Mouse (Mus musculus): ENCODE measurements around the gene Runx1.

GRCm38 (mm10) chr16:92597655-92598054, 228.3 kb downstream of the Runx1 start:
- no peak for TF ChIP-seq POLR2A (IDR thresholded peaks at IDR 0.05; ENCODE audit: control insufficient read depth, low read depth, low read length)
- TF ChIP-seq CTCF (IDR thresholded peaks at IDR 0.05; ENCODE audit: control insufficient read depth, insufficient read depth, insufficient replicate concordance, low read depth, low read length): no peak
